In genomic region chr9:107628721-107629410, GRCm38 (mm10) we compare ENCODE assay signal across 8 mouse cellular contexts. TPM values are rescaled to one million over a fixed set of nuclear protein-coding genes. Genes with fewer than 3 reads are reported as not detected.
DNase-seq lines count a peak whose midpoint lies in the region; ATAC-seq and TF ChIP-seq lines count a peak whose summit lies in the region.

No protein-coding gene starts in this region.

- H3K4me2 ChIP-seq in midbrain, embryonic 12.5 days (replicated peaks), result peak overlapping the region; percentile 95

- peaks cover 13% of the 10 kb centered on the region for H3K4me1 ChIP-seq in cortical plate, adult 2 months (ENCODE audit: control insufficient read depth, insufficient read depth, low read length)
- H3K4me1 ChIP-seq in limb, embryonic 10.5 days, result peaks cover 87% of the 10 kb centered on the region
- H3K4me1 ChIP-seq in midbrain, embryonic 12.5 days, result peaks cover 89% of the 10 kb centered on the region

- no peak for TF ChIP-seq CTCF in cortical plate, adult 2 months (IDR thresholded peaks at IDR 0.05; ENCODE audit: extremely low read depth, insufficient read depth, low read length)

- no peak overlapping the region for H3K4me3 ChIP-seq in cortical plate, adult 2 months (ENCODE audit: insufficient read depth, low read length)
- H3K4me3 ChIP-seq in limb, embryonic 10.5 days, result peak overlapping the region; percentile 95
- H3K4me3 ChIP-seq in midbrain, embryonic 12.5 days, result peak overlapping the region; percentile 10; the same call in 1 of the 2 replicates

- TF ChIP-seq POLR2A in cortical plate, adult 2 months (IDR thresholded peaks at IDR 0.05; ENCODE audit: extremely low read depth, insufficient read depth, low read length), result no peak

- H3K27me3 ChIP-seq in limb, embryonic 10.5 days (ENCODE audit: low read depth, poor library complexity, severe bottlenecking), result no peaks in the 10 kb centered on the region
- no peaks in the 10 kb centered on the region for H3K27me3 ChIP-seq in midbrain, embryonic 12.5 days

- peak overlapping the region; percentile 56; the same call in 1 of the 2 replicates for H3K27ac ChIP-seq in cortical plate, adult 2 months (ENCODE audit: insufficient read depth, low read length)
- peak overlapping the region; percentile 94 for H3K27ac ChIP-seq in limb, embryonic 10.5 days
- H3K27ac ChIP-seq in midbrain, embryonic 12.5 days (replicated peaks), result peak overlapping the region; percentile 99

- no peak for ATAC-seq in midbrain, embryonic 12.5 days (ENCODE audit: low FRiP score, low read depth)
- ATAC-seq in frontal cortex, adult (ENCODE audit: low TSS enrichment), result no peak

- H3K36me3 ChIP-seq in limb, embryonic 10.5 days, result peaks cover 74% of the 10 kb centered on the region
- H3K36me3 ChIP-seq in midbrain, embryonic 12.5 days, result peaks cover 19% of the 10 kb centered on the region; the same call in 1 of the 2 replicates

- 47% methylated on average over 13 of the region's 15 CpGs for WGBS in limb, embryonic 10.5 days
- 34% methylated on average over 13 of the region's 15 CpGs for WGBS in midbrain, embryonic 12.5 days

- no peaks in the 10 kb centered on the region for H3K9me3 ChIP-seq in limb, embryonic 10.5 days (replicated peaks)
- H3K9me3 ChIP-seq in midbrain, embryonic 12.5 days, result no peaks in the 10 kb centered on the region

- H3K9ac ChIP-seq in midbrain, embryonic 12.5 days (replicated peaks), result peak overlapping the region; percentile 62

- intact Hi-C loops in heart, postnatal 36 days (cut with DNase I), result no loop called here

- DNase-seq in embryo, embryonic 10 days (ENCODE audit: low spot score), result peak; percentile 55
- DNase-seq in embryo, embryonic 9.5 days (ENCODE audit: extremely low spot score), result no peak
- peak; percentile 61 to 72 for DNase-seq in heart, postnatal 36 days
- DNase-seq in limb, embryonic 10.5 days (ENCODE audit: low spot score), result no peak
- DNase-seq in thymus, postnatal 25 days, result no peak

RNA-seq across cellular contexts. Expression of gene Gnai2, which starts 6.3 kb away (rescaled TPM):
- 283 and 286 TPM in 2 replicates for polyA plus RNA-seq in cortical plate, adult 2 months (2012; rRNA removed)
- total RNA-seq in heart, postnatal 36 days (2021), result 100 to 1,000 TPM; 248 to 259 TPM
- 355 and 403 TPM in 2 replicates for polyA plus RNA-seq in limb, embryonic 10.5 days (2016; fragmentation: Nextera tagmentation; extraction: Ambion mirVana)
- 635 and 641 TPM in 2 replicates for polyA plus RNA-seq in midbrain, embryonic 12.5 days (2016; fragmentation: Nextera tagmentation; extraction: Ambion mirVana)

RNA-seq across cellular contexts. Expression of gene Sema3b, which starts 19.8 kb away (rescaled TPM):
- polyA plus RNA-seq in cortical plate, adult 2 months (2012; rRNA removed), result 2.4 and 4.3 TPM in 2 replicates
- 10 to 100 TPM; 18.5 to 22.0 TPM for total RNA-seq in heart, postnatal 36 days (2021)
- 2.2 and 3.6 TPM in 2 replicates for polyA plus RNA-seq in limb, embryonic 10.5 days (2016; fragmentation: Nextera tagmentation; extraction: Ambion mirVana)
- 3.2 TPM in 2 replicates for polyA plus RNA-seq in midbrain, embryonic 12.5 days (2016; fragmentation: Nextera tagmentation; extraction: Ambion mirVana)

RNA-seq across cellular contexts. Expression of gene Slc38a3, which starts 40.5 kb away (rescaled TPM):
- 134 and 156 TPM in 2 replicates for polyA plus RNA-seq in cortical plate, adult 2 months (2012; rRNA removed)
- 10 to 100 TPM; 66.0 to 80.3 TPM for total RNA-seq in heart, postnatal 36 days (2021)
- polyA plus RNA-seq in limb, embryonic 10.5 days (2016; fragmentation: Nextera tagmentation; extraction: Ambion mirVana), result 3.9 and 4.3 TPM in 2 replicates
- 13.9 and 14.8 TPM in 2 replicates for polyA plus RNA-seq in midbrain, embryonic 12.5 days (2016; fragmentation: Nextera tagmentation; extraction: Ambion mirVana)

RNA-seq across cellular contexts. Expression of gene Ifrd2, which starts 41.4 kb away (rescaled TPM):
- polyA plus RNA-seq in cortical plate, adult 2 months (2012; rRNA removed), result 16.3 and 18.6 TPM in 2 replicates
- total RNA-seq in heart, postnatal 36 days (2021), result 10 to 100 TPM; 48.4 to 51.2 TPM
- 55.0 and 69.4 TPM in 2 replicates for polyA plus RNA-seq in limb, embryonic 10.5 days (2016; fragmentation: Nextera tagmentation; extraction: Ambion mirVana)
- 20.1 and 21.1 TPM in 2 replicates for polyA plus RNA-seq in midbrain, embryonic 12.5 days (2016; fragmentation: Nextera tagmentation; extraction: Ambion mirVana)

RNA-seq across cellular contexts. Expression of gene Hyal3, which starts 48.2 kb away (rescaled TPM):
- 0.44 and 0.48 TPM in 2 replicates for polyA plus RNA-seq in cortical plate, adult 2 months (2012; rRNA removed)
- total RNA-seq in heart, postnatal 36 days (2021), result under 1 TPM; 0.36 to 0.46 TPM
- 0.56 and 0.82 TPM in 2 replicates for polyA plus RNA-seq in limb, embryonic 10.5 days (2016; fragmentation: Nextera tagmentation; extraction: Ambion mirVana)
- polyA plus RNA-seq in midbrain, embryonic 12.5 days (2016; fragmentation: Nextera tagmentation; extraction: Ambion mirVana), result 0.41 and 1.1 TPM in 2 replicates

Comparison
In these comparisons a context has a peak if more than half of its experiments do, and no peak if none do; other contexts are left out.
1. DNase-seq: peak in embryo, embryonic 10 days (single experiment) and heart, postnatal 36 days (2 of 2); none in embryo, embryonic 9.5 days (single experiment), limb, embryonic 10.5 days (single experiment) and thymus, postnatal 25 days (single experiment).
2. Peak in every context shown above with its lines, with median percentiles within 50 percentile points of each other: H3K27ac ChIP-seq.